Mouse (Mus musculus): ENCODE measurements at regions not wholly inside any gene's neighbourhood (a gene's known extent, or its start where the extent isn't known, plus 50 kb on each side); places are given as distances from the start of the nearest gene placed in this dataset.

- no peaks in the 10 kb centered on the region for H3K4me1 ChIP-seq (ENCODE audit: control insufficient read depth in 1 of 2, insufficient read depth in 2 of 2)
- TF ChIP-seq NRF1 (IDR thresholded peaks at IDR 0.05; ENCODE audit: low read depth, low read length) (no peak), USF2 (conservative IDR thresholded peaks at IDR 0.05; ENCODE audit: low read depth, low read length) (no peak), RCOR1 (conservative IDR thresholded peaks at IDR 0.05; ENCODE audit: low read depth, low read length) (no peak), SMC3 (IDR thresholded peaks at IDR 0.05; ENCODE audit: low read depth, low read length) (no peak), TCF12 (IDR thresholded peaks at IDR 0.05; ENCODE audit: low read depth, low read length) (no peak), MAZ (IDR thresholded peaks at IDR 0.05; ENCODE audit: low read depth, low read length) (no peak), CHD1 (IDR thresholded peaks at IDR 0.05; ENCODE audit: low read depth, low read length) (no peak), E2F4 (IDR thresholded peaks at IDR 0.05; ENCODE audit: insufficient replicate concordance, low read depth, low read length) (no peak), HCFC1 (IDR thresholded peaks at IDR 0.05; ENCODE audit: low read depth, low read length) (no peak), EP300 (IDR thresholded peaks at IDR 0.05; ENCODE audit: low read length) (no peak), IRF4 (IDR thresholded peaks at IDR 0.05; ENCODE audit: low read depth, low read length) (no peak), ZC3H11A (IDR thresholded peaks at IDR 0.05; ENCODE audit: low read depth, low read length) (no peak), NELFE (IDR thresholded peaks at IDR 0.05; ENCODE audit: low read depth, low read length) (no peak)
- no peak overlapping the region for H3K4me3 ChIP-seq (replicated peaks in 1 of 3; ENCODE audit: low read depth in 2 of 3, low read length in 2 of 3, poor library complexity in 1 of 3)
- no peaks in the 10 kb centered on the region for H3K36me3 ChIP-seq (replicated peaks in 1 of 2; ENCODE audit: control insufficient read depth in 1 of 2, insufficient read depth in 1 of 2, low read length in 1 of 2)
- in situ Hi-C loops (cut with MboI; ENCODE audit: low pct_ligation_motif_present, low pct_unique_long_range_greater_than_20kb, low sequenced_read_pairs) (no loop called here), dilution Hi-C loops (cut with MboI; ENCODE audit: extremely low pct_ligation_motif_present, extremely low pct_unique_long_range_greater_than_20kb, low sequenced_read_pairs) (no loop called here)
- H3K27ac ChIP-seq (ENCODE audit: insufficient read depth, low read depth): no peak overlapping the region
- H3K9me3 ChIP-seq (replicated peaks; ENCODE audit: low read length): peaks cover 52% of the 10 kb centered on the region
- no peaks in the 10 kb centered on the region for H3K27me3 ChIP-seq (replicated peaks)
- no peaks in the 10 kb centered on the region for H3K79me2 ChIP-seq (replicated peaks; ENCODE audit: control insufficient read depth, extremely low read depth, insufficient read depth, poor library complexity, severe bottlenecking)
- no peak overlapping the region for H3K4me2 ChIP-seq (ENCODE audit: insufficient read depth, low read depth, poor library complexity, severe bottlenecking)
- DNase-seq (ENCODE audit: extremely low read depth): no peak
- H3K9ac ChIP-seq (ENCODE audit: insufficient read depth, low read depth): no peak overlapping the region
These were observed 1387.9 kb downstream of the Defb40 start for GRCm38 (mm10) chr8:17590135-17590534.

- Histone ChIP-seq H3K36me3 (replicated peaks in 1 of 2; ENCODE audit: control insufficient read depth in 1 of 2, insufficient read depth in 1 of 2, low read length in 1 of 2) (no peaks in the 10 kb centered on the region), H3K79me2 (replicated peaks; ENCODE audit: control insufficient read depth, extremely low read depth, insufficient read depth, poor library complexity, severe bottlenecking) (no peaks in the 10 kb centered on the region), H3K27me3 (replicated peaks) (no peaks in the 10 kb centered on the region), H3K4me1 (ENCODE audit: control insufficient read depth in 1 of 2, insufficient read depth in 2 of 2) (no peaks in the 10 kb centered on the region), H3K9me3 (replicated peaks; ENCODE audit: low read length) (peaks cover 48% of the 10 kb centered on the region), H3K9ac (ENCODE audit: insufficient read depth, low read depth) (no peak overlapping the region), H3K27ac (ENCODE audit: insufficient read depth, low read depth) (no peak overlapping the region), H3K4me3 (replicated peaks in 1 of 3; ENCODE audit: low read depth in 2 of 3, low read length in 2 of 3, poor library complexity in 1 of 3) (no peak overlapping the region), H3K4me2 (ENCODE audit: insufficient read depth, low read depth, poor library complexity, severe bottlenecking) (no peak overlapping the region)
- in situ Hi-C loops (cut with MboI; ENCODE audit: low pct_ligation_motif_present, low pct_unique_long_range_greater_than_20kb, low sequenced_read_pairs): no loop called here
- TF ChIP-seq POLR2AphosphoS2 (IDR thresholded peaks at IDR 0.05; ENCODE audit: low read depth, low read length) (no peak), TCF12 (IDR thresholded peaks at IDR 0.05; ENCODE audit: low read depth, low read length) (no peak), NELFE (IDR thresholded peaks at IDR 0.05; ENCODE audit: low read depth, low read length) (no peak), KAT2A (IDR thresholded peaks at IDR 0.05; ENCODE audit: insufficient replicate concordance, low read length) (no peak), CHD1 (IDR thresholded peaks at IDR 0.05; ENCODE audit: low read depth, low read length) (no peak), IRF4 (IDR thresholded peaks at IDR 0.05; ENCODE audit: low read depth, low read length) (no peak), ZMIZ1 (IDR thresholded peaks at IDR 0.05; ENCODE audit: low read depth, low read length) (no peak), POLR2A (IDR thresholded peaks at IDR 0.05; ENCODE audit: low read depth, low read length) (no peak), JUN (IDR thresholded peaks at IDR 0.05; ENCODE audit: insufficient read depth, low read depth, low read length) (no peak), UBTF (IDR thresholded peaks at IDR 0.05; ENCODE audit: low read depth, low read length) (no peak), ZKSCAN1 (IDR thresholded peaks at IDR 0.05; ENCODE audit: borderline replicate concordance, low read depth, low read length) (no peak), MEF2A (IDR thresholded peaks at IDR 0.05; ENCODE audit: borderline replicate concordance, low read depth, low read length) (no peak)
- no peak for DNase-seq (ENCODE audit: extremely low read depth)
- dilution Hi-C loops (cut with MboI; ENCODE audit: extremely low pct_ligation_motif_present, extremely low pct_unique_long_range_greater_than_20kb, low sequenced_read_pairs): no loop called here
These were observed 1389.9 kb downstream of the Defb40 start for GRCm38 (mm10) chr8:17588189-17588588.
